ENCODE assay signal across 13 mouse cellular contexts in genomic region chr17:45515806-45516205, GRCm38 (mm10). TPM values are rescaled to one million over a fixed set of nuclear protein-coding genes. Genes with fewer than 3 reads are reported as not detected.
"Had no signal": no experiment of that assay in that cellular context is flagged by ENCODE, and none has a peak within 500 bp of the region (broad histone marks: within the 10 kb centered on the region; RNA-seq: fewer than 3 reads in every experiment).

No protein-coding gene starts in this region.

- H3K27ac ChIP-seq: kidney, postnatal 0 days; limb, embryonic 12.5 days; limb, embryonic 15.5 days; liver, embryonic 14.5 days; macrophage; midbrain, embryonic 12.5 days had no signal

- H3K4me1 ChIP-seq: limb, embryonic 12.5 days; limb, embryonic 15.5 days had no signal

- H3K9ac ChIP-seq: limb, embryonic 12.5 days; limb, embryonic 15.5 days; liver, embryonic 14.5 days; liver, postnatal 0 days; lung, embryonic 14.5 days; midbrain, embryonic 12.5 days had no signal

- H3K27me3 ChIP-seq: limb, embryonic 12.5 days; limb, embryonic 15.5 days; midbrain, embryonic 12.5 days had no signal

- H3K4me2 ChIP-seq: limb, embryonic 12.5 days; limb, embryonic 15.5 days; liver, embryonic 11.5 days; lung, embryonic 14.5 days; midbrain, embryonic 12.5 days had no signal

- H3K9me3 ChIP-seq: limb, embryonic 12.5 days; limb, embryonic 15.5 days; midbrain, embryonic 12.5 days had no signal

- H3K4me3 ChIP-seq: limb, embryonic 12.5 days; limb, embryonic 15.5 days; midbrain, embryonic 12.5 days had no signal

RNA-seq across cellular contexts. Expression of gene Tcte1, which starts 7.4 kb away (rescaled TPM):
- total RNA-seq: megakaryocyte, adult 5-6 weeks had no signal
- polyA plus RNA-seq: liver, embryonic 14.5 days; liver, postnatal 0 days; macrophage; urinary bladder, adult 2 months had no signal

RNA-seq across cellular contexts. Expression of gene Tmem151b, which starts 33.7 kb away (rescaled TPM):
- total RNA-seq: megakaryocyte, adult 5-6 weeks had no signal

RNA-seq across cellular contexts. Expression of gene Spats1, which starts 40.6 kb away (rescaled TPM):
- total RNA-seq: megakaryocyte, adult 5-6 weeks had no signal
- polyA plus RNA-seq: liver, postnatal 0 days; macrophage; small intestine, adult 2 months; spleen, adult 2 months had no signal
